Mouse (Mus musculus): ENCODE measurements at regions not wholly inside any gene's neighbourhood (a gene's known extent, or its start where the extent isn't known, plus 50 kb on each side); places are given as distances from the start of the nearest gene placed in this dataset.

- TF ChIP-seq CTCF (IDR thresholded peaks at IDR 0.05; ENCODE audit: low read depth, low read length) (no peak), POLR2A (IDR thresholded peaks at IDR 0.05; ENCODE audit: borderline replicate concordance, low read depth, low read length) (no peak)
Observed at GRCm38 (mm10) chr15:36376551-36376950, 631.0 kb downstream of the Zfp706 start.
